Mouse (Mus musculus) liver, adult 2 months (tissue): ENCODE data around the gene Ncf1.

Experiments used
- CTCF ChIP-seq: fragments of 200-500 bp; IDR thresholded peaks from 2 replicates; pipeline ENCODE4 v1.5.1; 2011; ENCODE audit warnings: low read depth, low read length, control low read depth
- POLR2A ChIP-seq: fragments of 200-500 bp; IDR thresholded peaks from 2 replicates; pipeline ENCODE4 v1.6.1; 2011; ENCODE audit warnings: low read length, control low read depth; ENCODE audit not compliant: insufficient read depth; ENCODE audit errors: extremely low read depth

GRCm38 (mm10) chr5:134272761-134273160 lies 43.3 kb upstream of the Ncf1 start:
- TF ChIP-seq CTCF (no peak), POLR2A (no peak)
